Mouse (Mus musculus) ES-E14 (cell line): ENCODE measurements at regions not wholly inside any gene's neighbourhood (a gene's known extent, or its start where the extent isn't known, plus 50 kb on each side); places are given as distances from the start of the nearest gene placed in this dataset.

ENCODE experiments used
- DNase-seq: peaks from one replicate; pipeline ENCODE4 v3.0.0-alpha.2; 2013; ENCODE audit warnings: low read depth, low spot score
- H3K27ac ChIP-seq: 2 replicates; pipeline ENCODE4 v1.5.1; 2012; ENCODE audit warnings: low read depth, mild to moderate bottlenecking, low read length, moderate library complexity, mixed read lengths; ENCODE audit not compliant: poor library complexity, insufficient read depth, severe bottlenecking
- H3K36me3 ChIP-seq: 2 replicates; pipeline ENCODE4 v1.6.1; 2012; ENCODE audit warnings: mild to moderate bottlenecking, low read length, moderate library complexity, mixed read lengths; ENCODE audit not compliant: control insufficient read depth, poor library complexity, insufficient read depth, severe bottlenecking
- H3K4me1 ChIP-seq, 2 experiments: fragments of 150-350 bp in 1 of 2; sonication (generic) in 1 of 2; 2 replicates each; pipeline ENCODE4 v1.6.1; 2012; ENCODE audit warnings: low read length in 2 of 2, mild to moderate bottlenecking in 1 of 2, mixed read lengths in 1 of 2; ENCODE audit not compliant: control insufficient read depth in 2 of 2, insufficient read depth in 2 of 2, poor library complexity in 1 of 2
- H3K4me3 ChIP-seq, 2 experiments: fragments of 150-350 bp in 1 of 2; sonication (generic) in 1 of 2; 2 replicates each; pipeline ENCODE4 v1.5.1; 2012; ENCODE audit warnings: low read length in 2 of 2, low read depth in 1 of 2, mild to moderate bottlenecking in 1 of 2, mixed read lengths in 1 of 2; ENCODE audit not compliant: insufficient read depth in 1 of 2, poor library complexity in 1 of 2, severe bottlenecking in 1 of 2
- H3K9ac ChIP-seq: 2 replicates; pipeline ENCODE4 v1.6.1; 2012; ENCODE audit warnings: low read depth, mild to moderate bottlenecking, low read length, mixed read lengths; ENCODE audit not compliant: poor library complexity, insufficient read depth, severe bottlenecking
- H3K9me3 ChIP-seq: fragments of 150-350 bp; sonication (generic); 2 replicates; pipeline ENCODE4 v1.6.1; 2012; ENCODE audit warnings: low read depth, mild to moderate bottlenecking, low read length; ENCODE audit not compliant: control insufficient read depth, insufficient read depth
- CHD2 ChIP-seq: IDR thresholded peaks from 2 replicates; pipeline ENCODE4 v1.6.1; 2014; ENCODE audit warnings: mild to moderate bottlenecking, low read depth, low read length, inconsistent platforms
- HCFC1 ChIP-seq: IDR thresholded peaks from 2 replicates; pipeline ENCODE4 v1.6.1; 2012; ENCODE audit warnings: low read length, inconsistent platforms, borderline replicate concordance; ENCODE audit not compliant: insufficient read depth
- MAFK ChIP-seq: IDR thresholded peaks from 2 replicates; pipeline ENCODE4 v1.6.1; 2014; ENCODE audit warnings: mild to moderate bottlenecking, low read depth, low read length, inconsistent platforms; ENCODE audit not compliant: insufficient read depth
- ZC3H11A ChIP-seq: IDR thresholded peaks from 2 replicates; pipeline ENCODE4 v1.6.1; 2012; ENCODE audit warnings: low read depth, mild to moderate bottlenecking, inconsistent platforms, low read length, borderline replicate concordance
- ZNF384 ChIP-seq: IDR thresholded peaks from 2 replicates; pipeline ENCODE4 v1.6.1; 2012; ENCODE audit warnings: low read depth, low read length, inconsistent platforms
- in situ Hi-C, 2 experiments: fragments of 600-800 bp; cut with MboI; formaldehyde crosslinking; loops; one replicate each; pipeline ENCODE4 v1.15.1; 2025; ENCODE audit warnings: low sequenced_read_pairs in 2 of 2, inconsistent platforms in 1 of 2; ENCODE audit not compliant: unreplicated experiment in 2 of 2

GRCm38 (mm10) chr5:17111556-17111955, 261.4 kb upstream of the Speer4f2 start:
- Histone ChIP-seq H3K27ac (no peak overlapping the region), H3K9ac (no peak overlapping the region), H3K4me3 (no peak overlapping the region), H3K36me3 (no peaks in the 10 kb centered on the region), H3K9me3 (no peaks in the 10 kb centered on the region), H3K4me1 (no peaks in the 10 kb centered on the region)
- in situ Hi-C loops, result no loop called here
- TF ChIP-seq ZC3H11A (no peak), MAFK (no peak), HCFC1 (no peak), ZNF384 (no peak)
- no peak for DNase-seq

GRCm38 (mm10) chr5:17112026-17112425, 261.0 kb upstream of the Speer4f2 start:
- Histone ChIP-seq H3K27ac (no peak overlapping the region), H3K4me1 (no peaks in the 10 kb centered on the region), H3K36me3 (no peaks in the 10 kb centered on the region), H3K9ac (no peak overlapping the region), H3K4me3 (no peak overlapping the region), H3K9me3 (no peaks in the 10 kb centered on the region)
- in situ Hi-C loops, result no loop called here
- no peak for DNase-seq
- TF ChIP-seq ZNF384, result no peak
- TF ChIP-seq MAFK, result no peak
- no peak for TF ChIP-seq ZC3H11A
- TF ChIP-seq CHD2, result no peak
- TF ChIP-seq HCFC1, result no peak

GRCm38 (mm10) chr5:17115035-17115434, 257.9 kb upstream of the Speer4f2 start:
- no peaks in the 10 kb centered on the region for H3K9me3 ChIP-seq
- H3K27ac ChIP-seq, result no peak overlapping the region

GRCm38 (mm10) chr5:17116072-17116471, 256.9 kb upstream of the Speer4f2 start:
- H3K9me3 ChIP-seq, result no peaks in the 10 kb centered on the region
- DNase-seq, result no peak
- H3K9ac ChIP-seq, result no peak overlapping the region
- no peak overlapping the region for H3K27ac ChIP-seq
- TF ChIP-seq HCFC1, result no peak
- no peak for TF ChIP-seq ZC3H11A
- no peak for TF ChIP-seq CHD2
- no peak for TF ChIP-seq ZNF384
- no peak for TF ChIP-seq MAFK
- H3K36me3 ChIP-seq, result no peaks in the 10 kb centered on the region
- H3K4me1 ChIP-seq, result no peaks in the 10 kb centered on the region
- in situ Hi-C loops, result no loop called here
- H3K4me3 ChIP-seq, result no peak overlapping the region

More at GRCm38 (mm10) chr5:17115035-17115434, 257.9 kb upstream of the Speer4f2 start:
- TF ChIP-seq CHD2 (no peak), ZC3H11A (no peak), HCFC1 (no peak), MAFK (no peak), ZNF384 (no peak)
- in situ Hi-C loops, result no loop called here
- Histone ChIP-seq H3K36me3 (no peaks in the 10 kb centered on the region), H3K9ac (no peak overlapping the region), H3K4me1 (no peaks in the 10 kb centered on the region), H3K4me3 (no peak overlapping the region)
- no peak for DNase-seq

- no peaks in the 10 kb centered on the region for H3K9me3 ChIP-seq
- no peak overlapping the region for H3K27ac ChIP-seq
- H3K4me1 ChIP-seq, result no peaks in the 10 kb centered on the region
- no peak overlapping the region for H3K4me3 ChIP-seq
- DNase-seq, result no peak
- TF ChIP-seq ZNF384 (no peak), ZC3H11A (no peak), CHD2 (no peak), HCFC1 (no peak), MAFK (no peak)
- H3K36me3 ChIP-seq, result no peaks in the 10 kb centered on the region
- H3K9ac ChIP-seq, result no peak overlapping the region
- in situ Hi-C loops, result no loop called here
These were observed 247.7 kb upstream of the Speer4f2 start for GRCm38 (mm10) chr5:17125240-17125639.
